Mouse (Mus musculus): ENCODE measurements around the gene Xirp2. TPM values are rescaled to one million over a fixed set of nuclear protein-coding genes. Genes with fewer than 3 reads are reported as not detected.

Xirp2 gene
- polyA plus RNA-seq, 1 experiment, result not detected

- Histone ChIP-seq H3K4me3 (ENCODE audit: insufficient read depth, low read depth, low read length) (no peak overlapping the region), H3K27ac (ENCODE audit: insufficient read depth, low read depth, low read length) (no peak overlapping the region), H3K4me1 (ENCODE audit: control insufficient read depth, insufficient read depth, low read length) (0 out of 2 replicates have a peak, but pooled peaks cover 2% of the 10 kb centered on the region)
- TF ChIP-seq CTCF (IDR thresholded peaks at IDR 0.05; ENCODE audit: insufficient read depth, low read depth, low read length), result no peak
- no peak for TF ChIP-seq POLR2A (IDR thresholded peaks at IDR 0.05; ENCODE audit: insufficient read depth, low read depth, low read length)
- WGBS, result 24% methylated on average over 6 of the region's 6 CpGs
These were observed 32.0 kb downstream of the Xirp2 start for GRCm38 (mm10) chr2:67477753-67478152.

DNA sequence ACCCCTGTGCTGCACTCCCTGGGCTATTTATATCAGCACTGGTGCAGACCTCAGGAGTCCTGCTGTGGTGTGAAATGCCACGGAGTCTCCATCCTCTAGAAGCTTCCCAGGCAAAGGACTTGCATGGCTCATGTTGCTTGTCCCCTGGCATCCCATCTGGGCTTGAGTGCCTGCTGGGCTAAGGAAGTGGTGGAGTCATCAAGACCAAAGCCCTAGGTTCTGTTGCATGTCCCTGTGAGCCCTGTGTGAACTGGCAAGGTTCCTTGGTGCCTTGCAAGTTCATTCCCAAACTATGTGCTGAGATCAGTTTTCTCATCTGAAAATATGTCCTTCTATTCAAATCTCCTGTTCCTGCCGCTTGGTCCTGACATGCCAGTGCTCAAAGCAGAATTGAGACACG, 35.2 kb downstream of the Xirp2 start:
- 72% methylated on average over 3 of the region's 3 CpGs for WGBS
- H3K4me1 ChIP-seq (ENCODE audit: control insufficient read depth, insufficient read depth, low read length), result 0 out of 2 replicates have a peak, but pooled peaks cover 2% of the 10 kb centered on the region
- TF ChIP-seq CTCF (IDR thresholded peaks at IDR 0.05; ENCODE audit: insufficient read depth, low read depth, low read length), result no peak
- no peak for TF ChIP-seq POLR2A (IDR thresholded peaks at IDR 0.05; ENCODE audit: insufficient read depth, low read depth, low read length)
- H3K27ac ChIP-seq (ENCODE audit: insufficient read depth, low read depth, low read length), result no peak overlapping the region
- H3K4me3 ChIP-seq (ENCODE audit: insufficient read depth, low read depth, low read length), result no peak overlapping the region

GRCm38 (mm10) chr2:67486721-67487120, 40.9 kb downstream of the Xirp2 start:
- WGBS, result 86% methylated on average over 6 of the region's 6 CpGs
- H3K27ac ChIP-seq (ENCODE audit: insufficient read depth, low read depth, low read length), result no peak overlapping the region

DNA sequence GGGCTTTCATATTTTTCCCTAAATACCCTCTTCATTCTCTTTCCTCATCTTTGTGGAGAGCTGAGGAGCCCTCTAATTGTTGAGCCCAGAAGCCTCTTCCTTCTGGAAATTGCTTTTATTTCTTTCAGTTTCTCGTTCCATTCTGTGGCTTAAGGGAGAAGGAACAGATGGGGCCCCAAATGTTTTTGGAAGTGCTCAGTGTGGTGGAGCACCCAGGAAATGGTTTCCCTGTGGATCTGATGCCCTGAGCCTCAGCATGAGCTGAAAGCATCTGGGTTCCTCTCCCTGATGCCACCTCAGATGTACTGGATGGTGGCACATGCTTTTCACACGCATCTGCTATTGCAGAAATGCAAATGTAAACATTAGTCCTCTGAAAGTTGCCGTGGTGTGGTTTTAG, 41.4 kb downstream of the Xirp2 start:
- no peak for TF ChIP-seq POLR2A (IDR thresholded peaks at IDR 0.05; ENCODE audit: insufficient read depth, low read depth, low read length)
- TF ChIP-seq CTCF (IDR thresholded peaks at IDR 0.05; ENCODE audit: insufficient read depth, low read depth, low read length), result no peak
- 73% methylated on average over 3 of the region's 3 CpGs for WGBS
- no peak overlapping the region for H3K4me3 ChIP-seq (ENCODE audit: insufficient read depth, low read depth, low read length)
- H3K4me1 ChIP-seq (ENCODE audit: control insufficient read depth, insufficient read depth, low read length), result no peaks in the 10 kb centered on the region
- no peak overlapping the region for H3K27ac ChIP-seq (ENCODE audit: insufficient read depth, low read depth, low read length)

More at GRCm38 (mm10) chr2:67486721-67487120, 40.9 kb downstream of the Xirp2 start:
- TF ChIP-seq POLR2A (IDR thresholded peaks at IDR 0.05; ENCODE audit: insufficient read depth, low read depth, low read length), result no peak
- TF ChIP-seq CTCF (IDR thresholded peaks at IDR 0.05; ENCODE audit: insufficient read depth, low read depth, low read length), result no peak
- no peak overlapping the region for H3K4me3 ChIP-seq (ENCODE audit: insufficient read depth, low read depth, low read length)
- no peaks in the 10 kb centered on the region for H3K4me1 ChIP-seq (ENCODE audit: control insufficient read depth, insufficient read depth, low read length)

DNA sequence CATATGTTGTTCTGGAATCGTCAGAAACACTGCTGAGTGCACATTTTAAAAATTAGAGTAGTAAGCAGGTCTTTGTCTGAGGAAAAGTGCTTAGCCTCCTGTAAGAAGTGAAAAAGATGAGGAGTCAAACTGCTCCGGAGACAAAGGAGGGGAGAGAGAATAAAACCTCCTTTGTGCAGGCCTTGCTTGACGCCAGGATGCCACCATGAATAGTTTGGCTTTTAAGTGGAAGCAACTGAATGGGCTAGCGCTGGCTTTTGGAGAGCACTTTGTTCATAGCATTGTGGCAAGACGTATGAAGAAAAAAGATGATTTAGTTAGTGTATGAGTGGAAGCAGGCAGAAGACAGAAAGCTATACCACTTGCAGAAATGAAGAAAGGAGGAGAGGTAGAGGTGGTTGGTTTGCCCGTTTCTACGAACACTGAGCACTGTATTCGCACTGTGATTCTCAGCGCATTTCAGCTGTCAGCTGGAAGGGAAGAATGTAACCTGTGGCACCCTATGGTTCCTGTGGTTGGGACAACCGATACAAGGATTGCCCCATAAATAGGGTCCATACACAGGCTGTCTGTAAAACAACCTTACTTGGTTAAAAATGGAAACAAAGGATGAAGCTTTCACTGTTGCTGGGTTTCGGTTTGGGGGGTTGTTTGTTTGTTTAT, 42.8 kb downstream of the Xirp2 start:
- Histone ChIP-seq H3K4me3 (ENCODE audit: insufficient read depth, low read depth, low read length) (no peak overlapping the region), H3K27ac (ENCODE audit: insufficient read depth, low read depth, low read length) (no peak overlapping the region), H3K4me1 (ENCODE audit: control insufficient read depth, insufficient read depth, low read length) (no peaks in the 10 kb centered on the region)
- TF ChIP-seq CTCF (IDR thresholded peaks at IDR 0.05; ENCODE audit: insufficient read depth, low read depth, low read length), result no peak
- no peak for TF ChIP-seq POLR2A (IDR thresholded peaks at IDR 0.05; ENCODE audit: insufficient read depth, low read depth, low read length)
- WGBS, result 68% methylated on average over 11 of the region's 11 CpGs

DNA sequence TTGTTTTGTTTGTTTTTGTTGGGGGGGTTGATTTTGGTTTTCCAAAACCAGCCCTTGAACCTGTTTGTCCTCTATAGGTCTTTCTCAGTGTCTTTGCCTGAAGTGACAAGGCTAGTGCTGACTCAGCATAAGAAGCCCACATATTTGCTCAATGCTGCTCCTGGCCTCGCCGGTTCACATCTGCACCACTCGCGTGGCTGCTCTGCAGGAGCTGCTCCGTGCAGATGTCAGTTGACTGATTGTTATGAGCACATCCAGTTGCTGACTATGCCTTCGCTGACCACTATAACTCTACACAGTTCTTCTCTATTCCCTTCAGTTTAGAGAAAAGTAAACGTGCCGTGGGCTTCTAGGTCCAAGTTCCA, 43.3 kb downstream of the Xirp2 start:
- no peaks in the 10 kb centered on the region for H3K4me1 ChIP-seq (ENCODE audit: control insufficient read depth, insufficient read depth, low read length)
- H3K4me3 ChIP-seq (ENCODE audit: insufficient read depth, low read depth, low read length), result no peak overlapping the region
- no peak for TF ChIP-seq CTCF (IDR thresholded peaks at IDR 0.05; ENCODE audit: insufficient read depth, low read depth, low read length)
- TF ChIP-seq POLR2A (IDR thresholded peaks at IDR 0.05; ENCODE audit: insufficient read depth, low read depth, low read length), result no peak
- H3K27ac ChIP-seq (ENCODE audit: insufficient read depth, low read depth, low read length), result no peak overlapping the region
- 73% methylated on average over 8 of the region's 8 CpGs for WGBS

DNA sequence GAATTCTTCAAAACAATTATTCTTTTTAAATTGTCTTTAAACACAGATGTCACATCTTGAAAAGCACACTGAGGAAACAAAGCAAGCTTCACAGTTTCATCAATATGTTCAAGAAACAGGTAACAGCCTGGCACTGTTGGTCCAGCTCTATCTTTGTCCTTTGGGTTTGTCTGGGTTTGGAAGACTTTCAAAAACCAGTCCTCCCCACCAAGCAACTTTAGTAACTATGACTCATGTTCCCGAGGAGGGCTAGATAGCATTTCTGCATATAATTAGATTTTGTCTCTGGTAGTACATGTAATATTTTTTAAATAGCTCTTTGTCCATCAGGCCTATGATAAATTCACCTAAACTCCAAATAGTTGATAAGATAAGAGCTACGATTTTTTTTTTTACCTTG, 59.7 kb downstream of the Xirp2 start:
- H3K4me1 ChIP-seq (ENCODE audit: control insufficient read depth, insufficient read depth, low read length), result no peaks in the 10 kb centered on the region
- no peak overlapping the region for H3K27ac ChIP-seq (ENCODE audit: insufficient read depth, low read depth, low read length)
- TF ChIP-seq POLR2A (IDR thresholded peaks at IDR 0.05; ENCODE audit: insufficient read depth, low read depth, low read length), result no peak
- TF ChIP-seq CTCF (IDR thresholded peaks at IDR 0.05; ENCODE audit: insufficient read depth, low read depth, low read length), result no peak
- 45% methylated on average over 2 of the region's 2 CpGs for WGBS
- H3K4me3 ChIP-seq (ENCODE audit: insufficient read depth, low read depth, low read length), result no peak overlapping the region

DNA sequence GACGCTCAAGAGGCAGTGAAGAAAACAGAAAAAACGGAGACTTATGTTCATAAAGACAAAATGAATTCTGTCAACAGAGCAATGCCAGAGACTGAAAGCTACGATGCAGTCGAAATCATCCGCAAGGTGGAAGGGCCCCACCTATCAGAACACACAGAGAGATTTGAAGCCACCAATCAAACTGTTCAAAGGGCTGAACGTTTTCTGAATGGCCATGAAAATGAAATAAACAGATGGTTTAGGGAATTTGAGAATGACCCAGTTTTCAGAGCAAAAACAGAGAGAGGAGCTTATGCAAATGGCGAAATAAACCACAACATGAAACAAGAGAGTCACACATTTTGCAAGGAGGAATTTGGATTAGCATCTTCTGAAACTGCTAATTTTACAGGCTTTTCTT, 70.6 kb downstream of the Xirp2 start:
- Histone ChIP-seq H3K27ac (ENCODE audit: insufficient read depth, low read depth, low read length) (no peak overlapping the region), H3K4me3 (ENCODE audit: insufficient read depth, low read depth, low read length) (no peak overlapping the region), H3K4me1 (ENCODE audit: control insufficient read depth, insufficient read depth, low read length) (no peaks in the 10 kb centered on the region)
- WGBS, result 84% methylated on average over 7 of the region's 7 CpGs
- TF ChIP-seq POLR2A (IDR thresholded peaks at IDR 0.05; ENCODE audit: insufficient read depth, low read depth, low read length) (no peak), CTCF (IDR thresholded peaks at IDR 0.05; ENCODE audit: insufficient read depth, low read depth, low read length) (no peak)

DNA sequence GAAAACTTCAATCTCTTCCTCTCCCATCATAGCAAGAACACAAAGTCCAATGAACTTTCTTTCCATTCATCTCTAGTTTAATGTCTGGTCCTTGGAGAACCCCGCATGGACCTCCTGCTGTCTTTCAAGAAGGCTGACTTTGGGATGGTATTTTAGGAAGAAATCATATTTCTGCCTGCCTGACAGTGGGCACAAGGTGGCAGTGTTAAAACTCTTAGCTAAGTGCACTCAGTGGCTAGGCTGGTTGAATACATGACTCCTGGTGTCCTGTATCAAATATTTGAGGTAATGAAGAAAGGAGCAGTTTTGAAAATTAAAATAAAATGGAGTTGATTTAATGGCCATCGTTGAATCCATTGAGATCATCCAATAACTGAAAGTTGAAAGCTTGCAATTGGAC, 89.5 kb downstream of the Xirp2 start:
- H3K4me3 ChIP-seq (ENCODE audit: insufficient read depth, low read depth, low read length), result no peak overlapping the region
- H3K27ac ChIP-seq (ENCODE audit: insufficient read depth, low read depth, low read length), result no peak overlapping the region
- 88% methylated on average over 2 of the region's 2 CpGs for WGBS
- TF ChIP-seq POLR2A (IDR thresholded peaks at IDR 0.05; ENCODE audit: insufficient read depth, low read depth, low read length) (no peak), CTCF (IDR thresholded peaks at IDR 0.05; ENCODE audit: insufficient read depth, low read depth, low read length) (no peak)
- H3K4me1 ChIP-seq (ENCODE audit: control insufficient read depth, insufficient read depth, low read length), result no peaks in the 10 kb centered on the region

Data from olfactory bulb, adult 2 months (tissue).